Mouse (Mus musculus): Measurements from ENCODE around the gene Wipi1. TPM values are rescaled to one million over a fixed set of nuclear protein-coding genes. Genes with fewer than 3 reads are reported as not detected.

Gene Wipi1
- polyA plus RNA-seq, 1 experiment from 2014 or later = 42.0 TPM

DNA sequence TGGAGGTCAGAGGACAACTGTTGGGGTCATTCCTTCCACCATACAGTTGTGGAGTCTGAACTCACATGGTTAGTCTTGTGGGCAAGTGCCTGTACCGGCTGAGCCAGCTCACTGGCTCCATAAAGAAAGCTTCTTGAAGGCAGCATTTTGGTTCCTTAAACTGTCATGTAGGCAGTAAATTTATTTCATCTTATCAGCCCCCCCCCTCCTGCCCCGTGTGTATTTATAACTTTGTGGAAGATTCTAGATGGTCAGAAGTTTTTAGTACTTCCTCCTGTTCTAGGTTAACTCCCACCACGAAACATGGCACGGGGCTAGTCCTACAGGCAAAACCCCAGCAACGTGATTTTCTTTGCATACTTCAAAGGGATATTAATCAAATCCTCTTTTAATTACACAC, 86.9 kb downstream of the Wipi1 start:
- Histone ChIP-seq H3K27ac (no peak overlapping the region), H3K27me3 (ENCODE audit: insufficient read depth, low read length) (no peaks in the 10 kb centered on the region), H3K4me3 (replicated peaks; ENCODE audit: low read depth, low read length) (no peak overlapping the region), H3K4me1 (replicated peaks; ENCODE audit: insufficient read depth, low read length) (no peaks in the 10 kb centered on the region), H3K9ac (ENCODE audit: low read depth, low read length) (no peak overlapping the region), H3K36me3 (ENCODE audit: insufficient read depth, low read length) (no peaks in the 10 kb centered on the region), H3K9me3 (replicated peaks; ENCODE audit: low read length) (no peaks in the 10 kb centered on the region), H3K4me2 (ENCODE audit: low read length) (no peak overlapping the region)
- DNase-seq (ENCODE audit: low spot score) (no peak), ATAC-seq (replicated peaks; ENCODE audit: low FRiP score, low read depth) (no peak)
- WGBS = 42% methylated on average over 5 of the region's 5 CpGs
- no peak for TF ChIP-seq CTCF (IDR thresholded peaks at IDR 0.05; ENCODE audit: low read depth)

Other genes with a start within 250 kb of the Wipi1 start
- 33.9 and 36.2 TPM in 2 replicates for gene Gna13, start 249.1 kb downstream of the Wipi1 start, polyA plus RNA-seq (2015; fragmentation: Nextera tagmentation; extraction: Ambion mirVana)
- gene 9930022D16Rik, start 198.1 kb downstream of the Wipi1 start, polyA plus RNA-seq (2015; fragmentation: Nextera tagmentation; extraction: Ambion mirVana) = 0.04 TPM in 1 of 2 replicates, not detected in the other
- gene Amz2, start 186.0 kb downstream of the Wipi1 start, polyA plus RNA-seq (2015; fragmentation: Nextera tagmentation; extraction: Ambion mirVana) = 30.4 and 32.8 TPM in 2 replicates
- 9.1 and 9.9 TPM in 2 replicates for gene Arsg, start 138.6 kb downstream of the Wipi1 start, polyA plus RNA-seq (2015; fragmentation: Nextera tagmentation; extraction: Ambion mirVana)
- gene Slc16a6, start 138.4 kb downstream of the Wipi1 start, polyA plus RNA-seq (2015; fragmentation: Nextera tagmentation; extraction: Ambion mirVana) = 5.3 and 7.8 TPM in 2 replicates
- gene Prkar1a, start 37.4 kb upstream of the Wipi1 start, polyA plus RNA-seq (2015; fragmentation: Nextera tagmentation; extraction: Ambion mirVana) = 340 and 372 TPM in 2 replicates
- 4.9 and 5.8 TPM in 2 replicates for gene Fam20a, start 110.3 kb upstream of the Wipi1 start, polyA plus RNA-seq (2015; fragmentation: Nextera tagmentation; extraction: Ambion mirVana)
- gene 1700012B07Rik, start 216.1 kb upstream of the Wipi1 start, polyA plus RNA-seq (2015; fragmentation: Nextera tagmentation; extraction: Ambion mirVana) = not detected in 2 replicates